15 mouse cellular contexts compared by ENCODE assay signal in genomic region chr7:144132699-144133387, GRCm38 (mm10).
DNase-seq lines count a peak whose midpoint lies in the region; ATAC-seq and TF ChIP-seq lines count a peak whose summit lies in the region.
"Had no signal": no experiment of that assay in that cellular context is flagged by ENCODE, and none has a peak within 500 bp of the region (broad histone marks: within the 10 kb centered on the region; RNA-seq: fewer than 3 reads in every experiment).

No protein-coding gene starts in this region.

- TF ChIP-seq POLR2A in olfactory bulb, adult 2 months (IDR thresholded peaks at IDR 0.05; ENCODE audit: insufficient read depth, low read depth, low read length) = no peak

- H3K4me2 ChIP-seq in forebrain, embryonic 12.5 days = no peak overlapping the region
- no peak overlapping the region for H3K4me2 ChIP-seq in forebrain, embryonic 11.5 days (ENCODE audit: low read depth, low read length, severe bottlenecking)
- H3K4me2 ChIP-seq in forebrain, postnatal 0 days (ENCODE audit: low read depth) = peak overlapping the region; percentile 48
- H3K4me2 ChIP-seq in intestine, embryonic 15.5 days (replicated peaks) = no peak overlapping the region
- H3K4me2 ChIP-seq: liver, embryonic 12.5 days; neural tube, embryonic 12.5 days; stomach, embryonic 15.5 days had no signal

- H3K9ac ChIP-seq in forebrain, embryonic 12.5 days = no peak overlapping the region
- H3K9ac ChIP-seq in forebrain, embryonic 11.5 days (ENCODE audit: low read length) = no peak overlapping the region
- H3K9ac ChIP-seq in forebrain, postnatal 0 days = peak overlapping the region; percentile 54
- no peak overlapping the region for H3K9ac ChIP-seq in intestine, embryonic 15.5 days
- H3K9ac ChIP-seq: liver, embryonic 12.5 days; neural tube, embryonic 12.5 days; stomach, embryonic 15.5 days had no signal

- H3K4me1 ChIP-seq in forebrain, embryonic 12.5 days = peaks cover 10% of the 10 kb centered on the region
- no peaks in the 10 kb centered on the region for H3K4me1 ChIP-seq in forebrain, embryonic 11.5 days (replicated peaks; ENCODE audit: control insufficient read depth, insufficient read depth, low read length)
- H3K4me1 ChIP-seq in forebrain, postnatal 0 days (ENCODE audit: insufficient read depth) = peaks cover 7% of the 10 kb centered on the region; the same call in 1 of the 2 replicates
- H3K4me1 ChIP-seq in olfactory bulb, adult 2 months (ENCODE audit: control insufficient read depth, insufficient read depth, low read length) = peaks cover 8% of the 10 kb centered on the region
- no peaks in the 10 kb centered on the region for H3K4me1 ChIP-seq in intestine, embryonic 15.5 days (replicated peaks)
- H3K4me1 ChIP-seq: liver, embryonic 12.5 days; neural tube, embryonic 12.5 days; stomach, embryonic 15.5 days had no signal

- H3K9me3 ChIP-seq in forebrain, embryonic 12.5 days = no peaks in the 10 kb centered on the region
- H3K9me3 ChIP-seq in forebrain, embryonic 11.5 days (ENCODE audit: control insufficient read depth, low read length) = no peaks in the 10 kb centered on the region
- H3K9me3 ChIP-seq in forebrain, postnatal 0 days (ENCODE audit: low read length) = no peaks in the 10 kb centered on the region
- H3K9me3 ChIP-seq in intestine, embryonic 15.5 days = no peaks in the 10 kb centered on the region
- H3K9me3 ChIP-seq: liver, embryonic 12.5 days; neural tube, embryonic 12.5 days; stomach, embryonic 15.5 days had no signal

- TF ChIP-seq CTCF in forebrain, postnatal 0 days (IDR thresholded peaks at IDR 0.05; ENCODE audit: low read depth) = no peak
- TF ChIP-seq CTCF in olfactory bulb, adult 2 months (IDR thresholded peaks at IDR 0.05; ENCODE audit: insufficient read depth, low read depth, low read length) = no peak

- H3K4me3 ChIP-seq in forebrain, embryonic 12.5 days (replicated peaks) = no peak overlapping the region
- no peak overlapping the region for H3K4me3 ChIP-seq in forebrain, embryonic 11.5 days (ENCODE audit: low read depth, low read length)
- H3K4me3 ChIP-seq in forebrain, postnatal 0 days (ENCODE audit: low read depth, low read length) = peak overlapping the region; percentile 30
- peak overlapping the region; percentile 17; the same call in 1 of the 2 replicates for H3K4me3 ChIP-seq in olfactory bulb, adult 2 months (ENCODE audit: insufficient read depth, low read depth, low read length)
- H3K4me3 ChIP-seq in intestine, embryonic 15.5 days (replicated peaks) = no peak overlapping the region
- H3K4me3 ChIP-seq: gastrocnemius, adult 2 months; liver, embryonic 12.5 days; neural tube, embryonic 12.5 days; stomach, embryonic 15.5 days had no signal

- peak; percentile 68 for ATAC-seq in forebrain, embryonic 12.5 days (ENCODE audit: low FRiP score)
- ATAC-seq in forebrain, embryonic 11.5 days (replicated peaks; ENCODE audit: low FRiP score) = no peak
- ATAC-seq in forebrain, postnatal 0 days = peak; percentile 96
- no peak for ATAC-seq in intestine, embryonic 15.5 days
- ATAC-seq: liver, embryonic 12.5 days had no signal

- 0 out of 2 replicates have a peak overlapping the region, but pooled peaks have one; percentile 8 for H3K27ac ChIP-seq in forebrain, embryonic 12.5 days
- no peak overlapping the region for H3K27ac ChIP-seq in forebrain, embryonic 11.5 days (ENCODE audit: low read depth, low read length)
- peak overlapping the region; percentile 91 for H3K27ac ChIP-seq in forebrain, postnatal 0 days (ENCODE audit: low read depth, low read length)
- no peak overlapping the region for H3K27ac ChIP-seq in olfactory bulb, adult 2 months (ENCODE audit: insufficient read depth, low read depth, low read length)
- H3K27ac ChIP-seq in intestine, embryonic 15.5 days = no peak overlapping the region
- H3K27ac ChIP-seq: gastrocnemius, adult 2 months; liver, embryonic 12.5 days; macrophage; neural tube, embryonic 12.5 days; stomach, embryonic 15.5 days had no signal

- WGBS in forebrain, embryonic 12.5 days = 76% methylated on average over 22 of the region's 22 CpGs
- 82% methylated on average over 22 of the region's 22 CpGs for WGBS in forebrain, embryonic 11.5 days
- WGBS in forebrain, postnatal 0 days = 44% methylated on average over 22 of the region's 22 CpGs
- 50% methylated on average over 22 of the region's 22 CpGs for WGBS in olfactory bulb, adult 2 months
- 81% methylated on average over 22 of the region's 22 CpGs for WGBS in intestine, embryonic 15.5 days

- DNase-seq in forebrain, embryonic 11.5 days (ENCODE audit: low spot score) = no peak
- DNase-seq in forebrain, postnatal 0 days = no peak
- peak; percentile 33 to 39 for DNase-seq in layer of hippocampus, postnatal 25 days (ENCODE audit: extremely low spot score in 1 of 2, low spot score in 1 of 2)
- DNase-seq in B cell, adult 2 months = no peak
- no peak for DNase-seq in thymus, postnatal 14 days
- DNase-seq: adrenal gland, postnatal 14 days; gastrocnemius, adult 2 months; kidney, postnatal 10 days had no signal

- no peaks in the 10 kb centered on the region for H3K36me3 ChIP-seq in forebrain, embryonic 12.5 days (replicated peaks)
- no peaks in the 10 kb centered on the region for H3K36me3 ChIP-seq in forebrain, embryonic 11.5 days (ENCODE audit: control insufficient read depth, insufficient read depth, low read length)
- H3K36me3 ChIP-seq in forebrain, postnatal 0 days (ENCODE audit: insufficient read depth) = no peaks in the 10 kb centered on the region
- no peaks in the 10 kb centered on the region for H3K36me3 ChIP-seq in intestine, embryonic 15.5 days
- H3K36me3 ChIP-seq: liver, embryonic 12.5 days; neural tube, embryonic 12.5 days; stomach, embryonic 15.5 days had no signal

- H3K27me3 ChIP-seq in forebrain, embryonic 12.5 days = no peaks in the 10 kb centered on the region
- no peaks in the 10 kb centered on the region for H3K27me3 ChIP-seq in forebrain, embryonic 11.5 days (ENCODE audit: control insufficient read depth, insufficient read depth, low read length)
- no peaks in the 10 kb centered on the region for H3K27me3 ChIP-seq in forebrain, postnatal 0 days (ENCODE audit: insufficient read depth, low read length)
- no peaks in the 10 kb centered on the region for H3K27me3 ChIP-seq in intestine, embryonic 15.5 days (replicated peaks)
- H3K27me3 ChIP-seq: liver, embryonic 12.5 days; neural tube, embryonic 12.5 days; stomach, embryonic 15.5 days had no signal

Comparison
In these comparisons a context has a peak if more than half of its experiments do, and no peak if none do; other contexts are left out.
1. ATAC-seq: peak in forebrain, embryonic 12.5 days (single experiment) and forebrain, postnatal 0 days (single experiment); none in forebrain, embryonic 11.5 days (single experiment) and intestine, embryonic 15.5 days (single experiment).
2. H3K27ac ChIP-seq: peak in forebrain, embryonic 12.5 days (single experiment) and forebrain, postnatal 0 days (single experiment); none in forebrain, embryonic 11.5 days (single experiment), olfactory bulb, adult 2 months (single experiment) and intestine, embryonic 15.5 days (single experiment).
3. H3K4me3 ChIP-seq: peak in forebrain, postnatal 0 days (single experiment) and olfactory bulb, adult 2 months (single experiment); none in forebrain, embryonic 12.5 days (single experiment), forebrain, embryonic 11.5 days (single experiment) and intestine, embryonic 15.5 days (single experiment).
4. DNase-seq: peak in layer of hippocampus, postnatal 25 days (2 of 2); none in forebrain, embryonic 11.5 days (single experiment), forebrain, postnatal 0 days (single experiment), B cell, adult 2 months (0 of 2) and thymus, postnatal 14 days (single experiment).